Mouse (Mus musculus) macrophage (primary cell): ENCODE measurements around the gene Kif2c. TPM values are rescaled to one million over a fixed set of nuclear protein-coding genes. Genes with fewer than 3 reads are reported as not detected.
A peak's percentile ranks its signal among the peaks of the same experiment; 100 is the strongest.

Experiments used
- H3K27ac ChIP-seq: fragments of 350-480 bp; formaldehyde crosslinking; 2 replicates; pipeline ENCODE4 v1.9.0; 2021
- H3K36me3 ChIP-seq: fragments of 350-480 bp; formaldehyde crosslinking; 2 replicates; pipeline ENCODE4 v1.9.0; 2021; ENCODE audit errors: inconsistent target
- H3K4me3 ChIP-seq: fragments of 350-480 bp; formaldehyde crosslinking; 2 replicates; pipeline ENCODE4 v1.9.0; 2021; ENCODE audit errors: inconsistent target
- H3K79me2 ChIP-seq: fragments of 350-480 bp; formaldehyde crosslinking; 2 replicates; pipeline ENCODE4 v1.9.0; 2021; ENCODE audit errors: inconsistent target
- WGBS: methylation state at CpG from one replicate; pipeline ENCODE4 v1.1.7; 2026; ENCODE audit warnings: inconsistent platforms; ENCODE audit not compliant: missing documents; 5-methylcytosine and 5-hydroxymethylcytosine counted together
- polyA plus RNA-seq: library from polyadenylated mRNA; stranded (reverse); fragments of 250-400 nt; gene quantifications from 3 replicates; pipeline ENCODE4 v1.2.4, GENCODE M21; 2018; ENCODE audit warnings: inconsistent platforms

Gene Kif2c
- polyA plus RNA-seq, 1 experiment from 2014 or later = 3.5 TPM

GRCm38 (mm10) chr4:117136034-117136433 lies 46.4 kb downstream of the Kif2c start:
- 40% methylated on average over 8 of the region's 8 CpGs for WGBS
- Histone ChIP-seq H3K27ac (peak overlapping the region; percentile 34), H3K79me2 (peaks cover 9% of the 10 kb centered on the region; the same call in 1 of the 2 replicates), H3K36me3 (no peaks in the 10 kb centered on the region), H3K4me3 (no peak overlapping the region)

GRCm38 (mm10) chr4:117134601-117134995 lies 47.8 kb downstream of the Kif2c start:
- 52% methylated on average over 2 of the region's 2 CpGs for WGBS
- Histone ChIP-seq H3K4me3 (no peak overlapping the region), H3K79me2 (peaks cover 9% of the 10 kb centered on the region; the same call in 1 of the 2 replicates), H3K27ac (no peak overlapping the region), H3K36me3 (no peaks in the 10 kb centered on the region)

GRCm38 (mm10) chr4:117133817-117134600 lies 48.4 kb downstream of the Kif2c start, which contains the start of gene Plk3:
Plk3 (minus strand) TSS chr4:117133963.
- peak within 1 kb of the TSS; percentile 46 for H3K27ac ChIP-seq
- H3K36me3 ChIP-seq = no peaks in the 10 kb centered on the region; the same call in 1 of the 2 replicates
- peak within 1 kb of the TSS; percentile 54 for H3K4me3 ChIP-seq
- peaks cover 9% of the 10 kb centered on the region; the same call in 1 of the 2 replicates for H3K79me2 ChIP-seq
- WGBS = 4% methylated on average over 47 of the region's 48 CpGs

- Histone ChIP-seq H3K4me3 (peak overlapping the region; percentile 54), H3K79me2 (peaks cover 9% of the 10 kb centered on the region; the same call in 1 of the 2 replicates), H3K27ac (0 out of 2 replicates have a peak overlapping the region, but pooled peaks have one; percentile 17), H3K36me3 (peaks cover 5% of the 10 kb centered on the region; the same call in 1 of the 2 replicates)
- WGBS = 2% methylated on average over 33 of the region's 42 CpGs
These were observed 49.1 kb downstream of the Kif2c start for GRCm38 (mm10) chr4:117133366-117133796.

GRCm38 (mm10) chr4:117132794-117133143 lies 49.7 kb downstream of the Kif2c start:
- Histone ChIP-seq H3K79me2 (peaks cover 9% of the 10 kb centered on the region; the same call in 1 of the 2 replicates), H3K27ac (no peak overlapping the region), H3K36me3 (peaks cover 6% of the 10 kb centered on the region; the same call in 1 of the 2 replicates), H3K4me3 (peak overlapping the region; percentile 54)
- 85% methylated on average over 11 of the region's 11 CpGs for WGBS

- Histone ChIP-seq H3K4me3 (no peak overlapping the region), H3K36me3 (peaks cover 6% of the 10 kb centered on the region; the same call in 1 of the 2 replicates), H3K27ac (no peak overlapping the region), H3K79me2 (peaks cover 9% of the 10 kb centered on the region; the same call in 1 of the 2 replicates)
- WGBS = 92% methylated on average over 7 of the region's 7 CpGs
These were observed 50.3 kb downstream of the Kif2c start for GRCm38 (mm10) chr4:117131890-117132793.

GRCm38 (mm10) chr4:117131198-117131597 lies 51.2 kb downstream of the Kif2c start:
- Histone ChIP-seq H3K4me3 (no peak overlapping the region), H3K27ac (no peak overlapping the region), H3K36me3 (peaks cover 6% of the 10 kb centered on the region; the same call in 1 of the 2 replicates), H3K79me2 (peaks cover 9% of the 10 kb centered on the region; the same call in 1 of the 2 replicates)
- 90% methylated on average over 6 of the region's 6 CpGs for WGBS

- Histone ChIP-seq H3K4me3 (no peak overlapping the region), H3K27ac (no peak overlapping the region), H3K36me3 (peaks cover 6% of the 10 kb centered on the region; the same call in 1 of the 2 replicates), H3K79me2 (peaks cover 9% of the 10 kb centered on the region; the same call in 1 of the 2 replicates)
- WGBS = 92% methylated on average over 6 of the region's 6 CpGs
These were observed 51.6 kb downstream of the Kif2c start for GRCm38 (mm10) chr4:117130790-117131189.

- Histone ChIP-seq H3K79me2 (peaks cover 7% of the 10 kb centered on the region; the same call in 1 of the 2 replicates), H3K36me3 (peaks cover 6% of the 10 kb centered on the region; the same call in 1 of the 2 replicates), H3K4me3 (no peak overlapping the region), H3K27ac (peak overlapping the region; percentile 98; the same call in 1 of the 2 replicates)
- WGBS = 94% methylated on average over 33 of the region's 33 CpGs
These were observed 54.3 kb downstream of the Kif2c start for GRCm38 (mm10) chr4:117127991-117128686.

- Histone ChIP-seq H3K36me3 (peaks cover 6% of the 10 kb centered on the region; the same call in 1 of the 2 replicates), H3K79me2 (no peaks in the 10 kb centered on the region), H3K27ac (peak within 1 kb of the TSS; percentile 98), H3K4me3 (no peak within 1 kb of the TSS)
- 64% methylated on average over 9 of the region's 9 CpGs for WGBS
These were observed 55.7 kb downstream of the Kif2c start, which contains the start of gene Tctex1d4 for GRCm38 (mm10) chr4:117126675-117127290. Tctex1d4 (plus strand) TSS chr4:117126794.

- WGBS = 27% methylated on average over 15 of the region's 15 CpGs
- Histone ChIP-seq H3K36me3 (peaks cover 6% of the 10 kb centered on the region; the same call in 1 of the 2 replicates), H3K4me3 (no peak overlapping the region), H3K27ac (peak overlapping the region; percentile 98), H3K79me2 (no peaks in the 10 kb centered on the region)
These were observed 56.3 kb downstream of the Kif2c start for GRCm38 (mm10) chr4:117125910-117126674.

- WGBS = 43% methylated on average over 8 of the region's 8 CpGs
- peak within 1 kb of the TSS; percentile 17; the same call in 1 of the 2 replicates for H3K4me3 ChIP-seq
- H3K36me3 ChIP-seq = peaks cover 6% of the 10 kb centered on the region; the same call in 1 of the 2 replicates
- no peaks in the 10 kb centered on the region for H3K79me2 ChIP-seq
- H3K27ac ChIP-seq = peak within 1 kb of the TSS; percentile 98
These were observed 57.0 kb downstream of the Kif2c start, which contains the start of gene Btbd19 for GRCm38 (mm10) chr4:117125348-117125909. Btbd19 (minus strand) TSS chr4:117125725.
